Mouse (Mus musculus): ENCODE measurements around the gene Anxa1. TPM values are rescaled to one million over a fixed set of nuclear protein-coding genes. Genes with fewer than 3 reads are reported as not detected.

The Anxa1 gene
- polyA plus RNA-seq, 1 experiment = 7.6 TPM

- TF ChIP-seq POLR2A (IDR thresholded peaks at IDR 0.05; ENCODE audit: control insufficient read depth, extremely low read depth, insufficient read depth, low read length, poor library complexity) = no peak
- TF ChIP-seq CTCF (IDR thresholded peaks at IDR 0.05; ENCODE audit: borderline replicate concordance, control insufficient read depth, extremely low read depth, insufficient read depth, low read length, poor library complexity) = no peak
- Histone ChIP-seq H3K4me1 (replicated peaks; ENCODE audit: control insufficient read depth, insufficient read depth, low read length) (no peaks in the 10 kb centered on the region), H3K36me3 (ENCODE audit: control insufficient read depth, insufficient read depth, low read length) (no peaks in the 10 kb centered on the region), H3K27me3 (ENCODE audit: control insufficient read depth, insufficient read depth, low read length) (no peaks in the 10 kb centered on the region), H3K27ac (ENCODE audit: control insufficient read depth, insufficient read depth, low read length) (no peak overlapping the region), H3K4me3 (ENCODE audit: control insufficient read depth, insufficient read depth, low read length) (no peak overlapping the region)
- DNase-seq = no peak
- WGBS = 75% methylated on average over 2 of the region's 2 CpGs
These were observed 25.4 kb downstream of the Anxa1 start for GRCm38 (mm10) chr19:20365364-20365763.

DNA sequence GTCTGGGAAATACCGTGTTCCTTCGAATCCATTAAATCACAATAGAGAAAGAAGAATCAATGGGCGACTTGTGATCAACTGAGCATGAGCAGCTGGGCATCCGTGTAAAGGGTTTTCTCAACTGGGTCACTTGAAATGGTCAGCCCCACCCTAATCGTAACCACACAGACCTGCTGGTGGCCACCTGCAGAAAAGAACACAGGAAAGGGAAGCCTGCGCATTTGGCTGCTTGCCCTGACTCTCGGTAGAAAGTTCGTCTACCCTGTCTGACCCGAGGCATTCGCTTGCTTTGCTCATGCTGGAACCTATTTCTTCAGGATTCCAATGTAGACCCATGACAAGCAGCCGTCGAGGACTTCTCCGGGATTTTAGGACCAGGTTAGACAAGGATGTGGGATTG, 25.8 kb downstream of the Anxa1 start:
- Histone ChIP-seq H3K36me3 (ENCODE audit: control insufficient read depth, insufficient read depth, low read length) (no peaks in the 10 kb centered on the region), H3K27me3 (ENCODE audit: control insufficient read depth, insufficient read depth, low read length) (no peaks in the 10 kb centered on the region), H3K27ac (ENCODE audit: control insufficient read depth, insufficient read depth, low read length) (no peak overlapping the region), H3K4me1 (replicated peaks; ENCODE audit: control insufficient read depth, insufficient read depth, low read length) (no peaks in the 10 kb centered on the region), H3K4me3 (ENCODE audit: control insufficient read depth, insufficient read depth, low read length) (no peak overlapping the region)
- TF ChIP-seq POLR2A (IDR thresholded peaks at IDR 0.05; ENCODE audit: control insufficient read depth, extremely low read depth, insufficient read depth, low read length, poor library complexity) = no peak
- no peak for TF ChIP-seq CTCF (IDR thresholded peaks at IDR 0.05; ENCODE audit: borderline replicate concordance, control insufficient read depth, extremely low read depth, insufficient read depth, low read length, poor library complexity)
- no peak for DNase-seq
- WGBS = 45% methylated on average over 13 of the region's 13 CpGs

GRCm38 (mm10) chr19:20363221-20363620, 27.5 kb downstream of the Anxa1 start:
- WGBS = 76% methylated on average over 10 of the region's 10 CpGs

DNA sequence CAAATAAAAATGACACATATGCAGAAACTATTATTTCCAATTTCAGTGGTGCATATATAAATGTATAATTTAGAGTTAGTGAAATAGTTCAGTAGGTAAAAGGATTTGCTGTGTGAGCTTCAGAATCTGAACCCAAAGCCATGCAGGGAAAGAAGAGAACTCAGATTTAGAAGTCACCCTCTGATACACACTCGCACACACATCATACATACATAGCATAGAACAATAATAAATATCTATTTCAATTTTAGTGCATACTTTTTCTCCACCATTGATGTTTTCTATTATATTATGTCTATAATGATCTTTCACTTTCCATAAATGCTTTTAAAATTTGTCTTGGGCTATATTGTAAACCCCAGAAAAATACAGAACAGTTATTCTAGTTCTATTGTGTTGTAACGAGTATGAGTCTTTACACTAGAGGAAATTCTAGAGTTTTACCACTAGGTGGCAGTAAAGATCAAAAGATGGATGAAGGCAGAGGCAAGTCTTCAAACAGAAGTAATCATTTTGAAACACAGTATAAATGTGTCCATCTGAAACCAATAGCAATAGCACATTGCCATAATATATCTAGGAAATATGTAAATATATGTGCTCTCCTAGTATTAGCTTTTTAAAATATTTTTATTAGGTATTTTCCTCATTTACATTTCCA, 28.7 kb downstream of the Anxa1 start:
- no peak for TF ChIP-seq CTCF (IDR thresholded peaks at IDR 0.05; ENCODE audit: borderline replicate concordance, control insufficient read depth, extremely low read depth, insufficient read depth, low read length, poor library complexity)
- Histone ChIP-seq H3K4me3 (ENCODE audit: control insufficient read depth, insufficient read depth, low read length) (no peak overlapping the region), H3K4me1 (replicated peaks; ENCODE audit: control insufficient read depth, insufficient read depth, low read length) (no peaks in the 10 kb centered on the region), H3K27me3 (ENCODE audit: control insufficient read depth, insufficient read depth, low read length) (no peaks in the 10 kb centered on the region), H3K27ac (ENCODE audit: control insufficient read depth, insufficient read depth, low read length) (no peak overlapping the region), H3K36me3 (ENCODE audit: control insufficient read depth, insufficient read depth, low read length) (no peaks in the 10 kb centered on the region)
- no peak for DNase-seq
- WGBS = 48% methylated on average over 2 of the region's 2 CpGs

More at GRCm38 (mm10) chr19:20363221-20363620, 27.5 kb downstream of the Anxa1 start:
- peak; percentile 4 for DNase-seq
- Histone ChIP-seq H3K4me3 (ENCODE audit: control insufficient read depth, insufficient read depth, low read length) (no peak overlapping the region), H3K27ac (ENCODE audit: control insufficient read depth, insufficient read depth, low read length) (no peak overlapping the region), H3K36me3 (ENCODE audit: control insufficient read depth, insufficient read depth, low read length) (no peaks in the 10 kb centered on the region), H3K27me3 (ENCODE audit: control insufficient read depth, insufficient read depth, low read length) (no peaks in the 10 kb centered on the region), H3K4me1 (replicated peaks; ENCODE audit: control insufficient read depth, insufficient read depth, low read length) (no peaks in the 10 kb centered on the region)
- TF ChIP-seq POLR2A (IDR thresholded peaks at IDR 0.05; ENCODE audit: control insufficient read depth, extremely low read depth, insufficient read depth, low read length, poor library complexity) (no peak), CTCF (IDR thresholded peaks at IDR 0.05; ENCODE audit: borderline replicate concordance, control insufficient read depth, extremely low read depth, insufficient read depth, low read length, poor library complexity) (no peak)

DNA sequence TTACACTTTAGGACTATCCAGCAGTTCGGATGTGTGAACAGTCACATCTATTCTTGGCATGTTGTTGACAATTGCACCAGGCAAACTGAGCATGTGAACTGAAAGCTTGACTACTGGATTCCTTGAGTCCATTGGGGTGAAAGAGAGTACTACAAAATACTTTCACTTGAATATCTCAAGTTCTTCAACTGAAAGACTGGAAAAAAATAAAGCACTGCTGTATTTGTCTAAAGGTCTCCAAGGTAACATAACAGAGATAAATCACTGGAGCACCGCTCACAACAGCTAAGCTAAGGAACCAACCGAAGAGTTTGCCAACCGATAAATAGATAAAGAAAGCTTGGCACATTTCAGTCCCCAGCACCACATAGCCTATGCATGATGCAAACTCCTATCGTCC, 32.1 kb downstream of the Anxa1 start:
- Histone ChIP-seq H3K4me3 (ENCODE audit: control insufficient read depth, insufficient read depth, low read length) (no peak overlapping the region), H3K36me3 (ENCODE audit: control insufficient read depth, insufficient read depth, low read length) (no peaks in the 10 kb centered on the region), H3K27me3 (ENCODE audit: control insufficient read depth, insufficient read depth, low read length) (no peaks in the 10 kb centered on the region), H3K27ac (ENCODE audit: control insufficient read depth, insufficient read depth, low read length) (no peak overlapping the region), H3K4me1 (replicated peaks; ENCODE audit: control insufficient read depth, insufficient read depth, low read length) (no peaks in the 10 kb centered on the region)
- DNase-seq = no peak
- no peak for TF ChIP-seq CTCF (IDR thresholded peaks at IDR 0.05; ENCODE audit: borderline replicate concordance, control insufficient read depth, extremely low read depth, insufficient read depth, low read length, poor library complexity)
- TF ChIP-seq POLR2A (IDR thresholded peaks at IDR 0.05; ENCODE audit: control insufficient read depth, extremely low read depth, insufficient read depth, low read length, poor library complexity) = no peak
- WGBS = 90% methylated on average over 5 of the region's 5 CpGs

GRCm38 (mm10) chr19:20345317-20345917, 45.3 kb downstream of the Anxa1 start:
- Histone ChIP-seq H3K4me1 (replicated peaks; ENCODE audit: control insufficient read depth, insufficient read depth, low read length) (no peaks in the 10 kb centered on the region), H3K27me3 (ENCODE audit: control insufficient read depth, insufficient read depth, low read length) (no peaks in the 10 kb centered on the region), H3K36me3 (ENCODE audit: control insufficient read depth, insufficient read depth, low read length) (no peaks in the 10 kb centered on the region), H3K27ac (ENCODE audit: control insufficient read depth, insufficient read depth, low read length) (no peak overlapping the region), H3K4me3 (ENCODE audit: control insufficient read depth, insufficient read depth, low read length) (no peak overlapping the region)
- DNase-seq = peak; percentile 65
- no peak for TF ChIP-seq POLR2A (IDR thresholded peaks at IDR 0.05; ENCODE audit: control insufficient read depth, extremely low read depth, insufficient read depth, low read length, poor library complexity)
- TF ChIP-seq CTCF (IDR thresholded peaks at IDR 0.05; ENCODE audit: borderline replicate concordance, control insufficient read depth, extremely low read depth, insufficient read depth, low read length, poor library complexity) = peak; percentile 62; the same call in 1 of the 2 replicates
- 12% methylated on average over 8 of the region's 8 CpGs for WGBS

Measured in thymus, adult 2 months (tissue).